13 mouse cellular contexts compared by ENCODE assay signal in genomic region chr11:11942320-11943217, GRCm38 (mm10). TPM values are rescaled to one million over a fixed set of nuclear protein-coding genes. Genes with fewer than 3 reads are reported as not detected.
DNase-seq lines count a peak whose midpoint lies in the region; ATAC-seq and TF ChIP-seq lines count a peak whose summit lies in the region.
"Had no signal": no experiment of that assay in that cellular context is flagged by ENCODE, and none has a peak within 500 bp of the region (broad histone marks: within the 10 kb centered on the region; RNA-seq: fewer than 3 reads in every experiment).

No protein-coding gene starts in this region.

- TF ChIP-seq EP300 in lung, postnatal 0 days (IDR thresholded peaks at IDR 0.05) = no peak

- no peak overlapping the region for H3K4me2 ChIP-seq in lung, embryonic 16.5 days (ENCODE audit: low read depth, low read length)
- H3K4me2 ChIP-seq in lung, postnatal 0 days (replicated peaks; ENCODE audit: low read depth, low read length) = no peak overlapping the region

- peaks cover 35% of the 10 kb centered on the region for H3K36me3 ChIP-seq in lung, embryonic 16.5 days (ENCODE audit: control insufficient read depth, insufficient read depth, low read length)
- peaks cover 9% of the 10 kb centered on the region; the same call in 1 of the 2 replicates for H3K36me3 ChIP-seq in lung, postnatal 0 days (ENCODE audit: insufficient read depth, low read length)

- TF ChIP-seq CTCF in lung, postnatal 0 days (IDR thresholded peaks at IDR 0.05) = no peak

- no peaks in the 10 kb centered on the region for H3K9me3 ChIP-seq in lung, embryonic 16.5 days (ENCODE audit: control insufficient read depth, low read length)
- H3K9me3 ChIP-seq in lung, postnatal 0 days (ENCODE audit: low read length) = no peaks in the 10 kb centered on the region

- peak; percentile 75 for DNase-seq in heart, adult 11 months
- DNase-seq in heart, postnatal 25 days (ENCODE audit: low spot score) = no peak
- DNase-seq in lung, postnatal 0 days (ENCODE audit: low spot score) = no peak
- DNase-seq in kidney, adult 8-10 months = peak; percentile 21 to 28
- peak; percentile 61 for DNase-seq in yolk sac, embryonic 10.5 days (ENCODE audit: low spot score)
- no peak for DNase-seq in thymus, adult 18-20 months
- DNase-seq in adrenal gland, adult (ENCODE audit: inconsistent age in 2 of 2, low spot score in 1 of 2) = no peak
- DNase-seq: adrenal gland, postnatal 25 days; cerebellum, postnatal 25 days; right cerebral cortex, postnatal 4 days had no signal

- intact Hi-C loops in heart, postnatal 25 days (cut with DNase I) = no loop called here

- peak overlapping the region; percentile 51 for H3K27ac ChIP-seq in lung, embryonic 16.5 days (ENCODE audit: low read length)
- H3K27ac ChIP-seq in lung, postnatal 0 days (ENCODE audit: low read length) = no peak overlapping the region
- H3K27ac ChIP-seq: liver, embryonic 14.5 days had no signal

- ATAC-seq in lung, embryonic 16.5 days (ENCODE audit: low read depth) = no peak
- ATAC-seq in lung, postnatal 0 days = no peak

- H3K4me3 ChIP-seq in lung, embryonic 16.5 days (ENCODE audit: low read length) = no peak overlapping the region
- H3K4me3 ChIP-seq in lung, postnatal 0 days (ENCODE audit: low read depth, low read length) = no peak overlapping the region
- H3K4me3 ChIP-seq: myocyte had no signal

- 0 out of 2 replicates have a peak overlapping the region, but pooled peaks have one; percentile 0 for H3K9ac ChIP-seq in lung, embryonic 16.5 days (ENCODE audit: low read length)
- no peak overlapping the region for H3K9ac ChIP-seq in lung, postnatal 0 days (replicated peaks; ENCODE audit: low read depth)
- H3K9ac ChIP-seq: liver, embryonic 14.5 days had no signal

- no peaks in the 10 kb centered on the region for H3K27me3 ChIP-seq in lung, embryonic 16.5 days (ENCODE audit: control insufficient read depth, insufficient read depth, low read depth, low read length)
- no peaks in the 10 kb centered on the region for H3K27me3 ChIP-seq in lung, postnatal 0 days (replicated peaks; ENCODE audit: insufficient read depth, low read length)

- whole genome bisulfite sequencing in lung, embryonic 16.5 days = 56% methylated on average over 6 of the region's 6 CpGs
- 62% methylated on average over 6 of the region's 6 CpGs for WGBS in lung, postnatal 0 days

- H3K4me1 ChIP-seq in lung, embryonic 16.5 days (replicated peaks; ENCODE audit: control insufficient read depth, insufficient read depth, low read length) = peaks cover under 1% of the 10 kb centered on the region
- no peaks in the 10 kb centered on the region; the same call in 1 of the 2 replicates for H3K4me1 ChIP-seq in lung, postnatal 0 days (ENCODE audit: insufficient read depth, low read depth, low read length)

RNA-seq across cellular contexts. Expression of gene Ddc, which starts 44.6 kb away (rescaled TPM):
- 1 to 10 TPM; 2.5 TPM for total RNA-seq in heart, postnatal 25 days (2021)
- polyA plus RNA-seq in lung, embryonic 16.5 days (2015; fragmentation: Nextera tagmentation; extraction: Ambion mirVana) = 15.9 and 17.7 TPM in 2 replicates
- polyA plus RNA-seq in lung, postnatal 0 days (2015; fragmentation: Nextera tagmentation; extraction: Ambion mirVana) = 12.4 and 17.6 TPM in 2 replicates

Comparison
In these comparisons a context has a peak if more than half of its experiments do, and no peak if none do; other contexts are left out.
1. DNase-seq: peak in heart, adult 11 months (single experiment), kidney, adult 8-10 months (2 of 2) and yolk sac, embryonic 10.5 days (single experiment); none in heart, postnatal 25 days (single experiment), lung, postnatal 0 days (single experiment), thymus, adult 18-20 months (0 of 2) and adrenal gland, adult (0 of 2).